Mouse (Mus musculus) hindbrain, embryonic 14.5 days (tissue): ENCODE results near the gene 2200002D01Rik. TPM values are rescaled to one million over a fixed set of nuclear protein-coding genes. Genes with fewer than 3 reads are reported as not detected.

ENCODE experiments used
- ATAC-seq: fragments of 200-750 bp; cut with Nextera tagmentation; 2 replicates; pipeline ENCODE4 v1.8.0; 2017; ENCODE audit warnings: moderate number of reproducible peaks, mild to moderate bottlenecking, moderate TSS enrichment, moderate library complexity; ENCODE audit not compliant: low FRiP score
- DNase-seq: peaks from one replicate; pipeline ENCODE4 v3.0.0-alpha.2; 2015; ENCODE audit warnings: low spot score
- H3K27ac ChIP-seq: fragments of 300-500 bp; sonication (generic); 2 replicates; pipeline ENCODE4 v1.5.1; 2014; ENCODE audit warnings: mild to moderate bottlenecking, moderate library complexity
- H3K27me3 ChIP-seq: fragments of 300-500 bp; sonication (generic); 2 replicates; pipeline ENCODE4 v1.6.1; 2014; ENCODE audit warnings: mild to moderate bottlenecking, low read length, mixed read lengths; ENCODE audit not compliant: control insufficient read depth, insufficient read depth
- H3K36me3 ChIP-seq: fragments of 300-500 bp; sonication (generic); replicated peaks from 2 replicates; pipeline ENCODE4 v1.6.1; 2014; ENCODE audit not compliant: control insufficient read depth, insufficient read depth
- H3K4me1 ChIP-seq: fragments of 300-500 bp; sonication (generic); replicated peaks from 2 replicates; pipeline ENCODE4 v1.6.1; 2014; ENCODE audit warnings: antibody characterized with exemption, low read length, mixed read lengths; ENCODE audit not compliant: control insufficient read depth, insufficient read depth
- H3K4me2 ChIP-seq: fragments of 300-500 bp; sonication (generic); replicated peaks from 2 replicates; pipeline ENCODE4 v1.6.1; 2014; ENCODE audit warnings: mild to moderate bottlenecking, moderate library complexity
- H3K4me3 ChIP-seq: fragments of 300-500 bp; sonication (generic); replicated peaks from 2 replicates; pipeline ENCODE4 v1.5.1; 2014; ENCODE audit warnings: mild to moderate bottlenecking, low read length
- H3K9ac ChIP-seq: fragments of 300-500 bp; sonication (generic); 2 replicates; pipeline ENCODE4 v1.6.1; 2014
- H3K9me3 ChIP-seq: fragments of 300-500 bp; sonication (generic); 2 replicates; pipeline ENCODE4 v1.6.1; 2016; ENCODE audit warnings: low read length; ENCODE audit not compliant: control insufficient read depth
- WGBS: fragments of 180-500 bp; shearing (Covaris S2); extraction: QIAGEN DNeasy Blood & Tissue Kit; methylation state at CpG from one replicate; pipeline ENCODE4 v1.1.7; 2014; 5-methylcytosine and 5-hydroxymethylcytosine counted together
- polyA plus RNA-seq: library from polyadenylated mRNA; unstranded; fragments of >200 nt; fragmentation: Nextera tagmentation; extraction: Ambion mirVana; gene quantifications from 2 replicates; pipeline ENCODE4 v1.2.1, GENCODE M21; 2014

The 2200002D01Rik gene
- 0.61 and 0.67 TPM in 2 replicates for polyA plus RNA-seq

DNA sequence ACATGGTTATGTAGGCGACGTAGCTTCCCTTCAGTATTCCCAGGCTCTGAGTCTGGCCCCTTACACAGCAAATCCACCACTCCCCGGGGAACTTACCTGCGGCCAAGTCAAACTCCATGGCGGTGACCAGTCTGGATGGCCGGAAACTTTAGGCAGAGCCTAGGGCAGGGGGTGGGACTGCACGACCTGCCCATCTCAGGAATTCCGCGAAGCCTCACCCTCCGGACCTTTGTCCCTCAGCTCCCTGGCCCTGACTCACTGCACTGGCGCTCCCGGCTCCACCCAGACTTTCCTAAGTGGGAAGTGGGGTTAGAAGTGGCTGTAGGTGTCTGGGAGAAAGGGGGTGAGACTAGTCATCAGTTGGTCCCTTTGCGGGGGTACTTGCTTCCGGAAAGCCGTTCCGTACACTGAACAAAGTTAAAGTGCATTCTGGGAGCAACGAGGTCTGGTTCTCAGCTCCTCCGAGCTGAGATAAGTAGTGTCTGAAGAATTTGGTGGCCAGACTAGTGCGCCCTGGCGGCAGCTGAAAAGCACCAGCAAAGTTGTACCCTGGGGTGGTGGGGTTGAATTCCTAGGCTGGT is at the start of gene 2200002D01Rik:
TSS of gene 2200002D01Rik (minus strand) at position 206 of the 581 bp plus-strand sequence.
- Histone ChIP-seq H3K4me3 (peak within 1 kb of the TSS; percentile 10), H3K27ac (no peak within 1 kb of the TSS), H3K9ac (peak within 1 kb of the TSS; percentile 12; the same call in 1 of the 2 replicates), H3K4me1 (no peaks in the 10 kb centered on the region), H3K27me3 (peaks cover 23% of the 10 kb centered on the region), H3K36me3 (peaks cover 18% of the 10 kb centered on the region; the same call in 1 of the 2 replicates), H3K9me3 (no peaks in the 10 kb centered on the region), H3K4me2 (peak within 1 kb of the TSS; percentile 38)
- DNase-seq (no peak), ATAC-seq (no peak)
- WGBS: 12% methylated on average over 20 of the region's 20 CpGs

DNA sequence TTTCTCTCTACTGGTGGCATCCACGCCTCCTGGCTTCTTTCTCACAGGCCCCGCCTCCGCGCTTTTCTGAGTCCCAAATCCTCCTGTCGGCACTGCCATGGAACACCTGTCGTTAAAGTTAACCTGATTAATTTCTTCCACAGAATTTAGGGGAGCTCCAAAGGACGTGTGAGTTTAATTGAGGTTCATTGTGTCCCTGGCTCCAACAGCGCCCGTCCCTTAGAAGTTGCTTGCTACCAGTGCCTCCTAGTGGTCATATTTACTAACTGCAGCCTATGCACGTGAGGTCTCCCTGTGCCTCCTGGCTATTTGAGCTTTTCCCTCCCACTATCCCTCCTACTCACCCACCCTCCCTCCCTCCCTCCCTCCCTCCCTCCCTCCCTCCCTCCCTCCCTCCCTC is 48.7 kb upstream of the 2200002D01Rik start:
- Histone ChIP-seq H3K36me3 (no peaks in the 10 kb centered on the region), H3K9me3 (no peaks in the 10 kb centered on the region), H3K9ac (no peak overlapping the region), H3K27me3 (no peaks in the 10 kb centered on the region), H3K4me3 (no peak overlapping the region), H3K27ac (no peak overlapping the region), H3K4me1 (0 out of 2 replicates have a peak, but pooled peaks cover 4% of the 10 kb centered on the region), H3K4me2 (0 out of 2 replicates have a peak overlapping the region, but pooled peaks have one; percentile 10)
- DNase-seq (peak; percentile 81), ATAC-seq (no peak)
- WGBS: 11% methylated on average over 10 of the region's 10 CpGs

- Histone ChIP-seq H3K9ac (no peak overlapping the region), H3K4me2 (no peak overlapping the region), H3K9me3 (no peaks in the 10 kb centered on the region), H3K36me3 (no peaks in the 10 kb centered on the region), H3K27ac (no peak overlapping the region), H3K4me1 (peaks cover 8% of the 10 kb centered on the region; the same call in 1 of the 2 replicates), H3K27me3 (no peaks in the 10 kb centered on the region), H3K4me3 (no peak overlapping the region)
- DNase-seq: no peak
- 83% methylated on average over 24 of the region's 24 CpGs for WGBS
- no peak for ATAC-seq
These were observed 47.8 kb upstream of the 2200002D01Rik start for GRCm38 (mm10) chr7:29295861-29296647.

DNA sequence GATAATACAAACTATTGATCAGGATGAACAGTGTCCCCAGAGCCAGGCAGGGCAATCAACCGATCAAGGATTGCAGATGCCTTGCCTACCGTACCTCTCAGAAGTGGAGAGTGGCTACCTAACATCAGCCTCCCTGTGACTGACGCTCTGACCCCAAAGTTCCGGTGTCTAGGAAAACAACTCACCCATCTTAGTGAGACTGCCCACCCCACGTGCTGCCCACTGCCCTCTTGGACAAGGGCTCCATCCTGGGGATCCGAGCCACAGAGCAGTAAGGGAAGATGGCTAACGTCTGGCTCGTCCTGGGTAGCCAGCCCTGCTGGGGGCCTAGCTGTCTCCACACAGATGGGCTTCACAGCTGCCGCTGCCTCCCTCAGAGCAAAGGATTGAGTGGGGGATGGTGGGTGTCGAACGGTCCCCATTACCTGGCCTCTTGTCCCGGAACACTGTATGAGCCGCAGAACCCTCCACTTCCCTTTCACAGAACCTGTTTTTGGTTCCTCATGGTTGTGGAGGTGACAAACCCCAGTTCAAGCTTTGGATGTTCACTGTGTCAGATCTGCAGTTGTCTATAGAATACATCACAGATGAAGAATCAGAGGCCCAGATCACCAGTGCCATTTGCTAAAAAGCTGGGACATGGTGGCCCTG is 46.0 kb upstream of the 2200002D01Rik start:
- no peak overlapping the region for H3K27ac ChIP-seq
- H3K36me3 ChIP-seq: no peaks in the 10 kb centered on the region
- no peak overlapping the region for H3K9ac ChIP-seq
- peaks cover 11% of the 10 kb centered on the region; the same call in 1 of the 2 replicates for H3K4me1 ChIP-seq
- H3K4me3 ChIP-seq: no peak overlapping the region
- H3K27me3 ChIP-seq: no peaks in the 10 kb centered on the region
- H3K4me2 ChIP-seq: no peak overlapping the region
- DNase-seq (no peak), ATAC-seq (no peak)
- H3K9me3 ChIP-seq: no peaks in the 10 kb centered on the region
- 63% methylated on average over 13 of the region's 13 CpGs for WGBS

- H3K27ac ChIP-seq: peak overlapping the region; percentile 54
- H3K9me3 ChIP-seq: no peaks in the 10 kb centered on the region
- DNase-seq (no peak), ATAC-seq (no peak)
- no peak overlapping the region for H3K4me2 ChIP-seq
- no peak overlapping the region for H3K4me3 ChIP-seq
- 22% methylated on average over 19 of the region's 19 CpGs for WGBS
- H3K9ac ChIP-seq: no peak overlapping the region
- no peaks in the 10 kb centered on the region for H3K36me3 ChIP-seq
- H3K4me1 ChIP-seq: peaks cover 16% of the 10 kb centered on the region; the same call in 1 of the 2 replicates
- no peaks in the 10 kb centered on the region for H3K27me3 ChIP-seq
These were observed 45.1 kb upstream of the 2200002D01Rik start for GRCm38 (mm10) chr7:29293131-29294065.

GRCm38 (mm10) chr7:29292458-29293098 is 44.3 kb upstream of the 2200002D01Rik start:
- Histone ChIP-seq H3K27ac (peak overlapping the region; percentile 54), H3K27me3 (no peaks in the 10 kb centered on the region), H3K4me1 (peaks cover 16% of the 10 kb centered on the region; the same call in 1 of the 2 replicates), H3K9ac (no peak overlapping the region), H3K9me3 (no peaks in the 10 kb centered on the region), H3K4me3 (no peak overlapping the region), H3K4me2 (no peak overlapping the region), H3K36me3 (no peaks in the 10 kb centered on the region)
- ATAC-seq (no peak), DNase-seq (no peak)
- WGBS: 23% methylated on average over 8 of the region's 8 CpGs

- Histone ChIP-seq H3K9ac (no peak overlapping the region), H3K4me3 (no peak overlapping the region)
These were observed 43.6 kb upstream of the 2200002D01Rik start for GRCm38 (mm10) chr7:29291616-29292457.

More at GRCm38 (mm10) chr7:29291616-29292457, 43.6 kb upstream of the 2200002D01Rik start:
- DNase-seq: no peak
- H3K9me3 ChIP-seq: no peaks in the 10 kb centered on the region
- no peaks in the 10 kb centered on the region for H3K36me3 ChIP-seq
- peaks cover 16% of the 10 kb centered on the region; the same call in 1 of the 2 replicates for H3K4me1 ChIP-seq
- no peaks in the 10 kb centered on the region for H3K27me3 ChIP-seq
- WGBS: 27% methylated on average over 6 of the region's 7 CpGs
- ATAC-seq: peak; percentile 39; the same call in 1 of the 2 replicates
- H3K27ac ChIP-seq: 0 out of 2 replicates have a peak overlapping the region, but pooled peaks have one; percentile 46
- H3K4me2 ChIP-seq: no peak overlapping the region
